Mouse (Mus musculus) macrophage (primary cell): ENCODE measurements around the gene Smarca4. TPM values are rescaled to one million over a fixed set of nuclear protein-coding genes. Genes with fewer than 3 reads are reported as not detected.

ENCODE experiments used
- H3K27ac ChIP-seq: fragments of 350-480 bp; formaldehyde crosslinking; 2 replicates; pipeline ENCODE4 v1.9.0; 2021
- H3K36me3 ChIP-seq: fragments of 350-480 bp; formaldehyde crosslinking; 2 replicates; pipeline ENCODE4 v1.9.0; 2021; ENCODE audit errors: inconsistent target
- H3K4me3 ChIP-seq: fragments of 350-480 bp; formaldehyde crosslinking; 2 replicates; pipeline ENCODE4 v1.9.0; 2021; ENCODE audit errors: inconsistent target
- H3K79me2 ChIP-seq: fragments of 350-480 bp; formaldehyde crosslinking; 2 replicates; pipeline ENCODE4 v1.9.0; 2021; ENCODE audit errors: inconsistent target
- WGBS: methylation state at CpG from one replicate; pipeline ENCODE4 v1.1.7; 2026; ENCODE audit warnings: inconsistent platforms; ENCODE audit not compliant: missing documents; 5-methylcytosine and 5-hydroxymethylcytosine counted together
- polyA plus RNA-seq: library from polyadenylated mRNA; stranded (reverse); fragments of 250-400 nt; gene quantifications from 3 replicates; pipeline ENCODE4 v1.2.4, GENCODE M21; 2018; ENCODE audit warnings: inconsistent platforms

The Smarca4 gene
- polyA plus RNA-seq, 1 experiment from 2014 or later: 76.6 TPM

- 74% methylated on average over 6 of the region's 6 CpGs for WGBS
- Histone ChIP-seq H3K36me3 (peaks cover 29% of the 10 kb centered on the region), H3K27ac (no peak overlapping the region), H3K4me3 (no peak overlapping the region), H3K79me2 (no peaks in the 10 kb centered on the region)
These were observed 135.4 kb downstream of the Smarca4 start for GRCm38 (mm10) chr9:21751347-21751746.

DNA sequence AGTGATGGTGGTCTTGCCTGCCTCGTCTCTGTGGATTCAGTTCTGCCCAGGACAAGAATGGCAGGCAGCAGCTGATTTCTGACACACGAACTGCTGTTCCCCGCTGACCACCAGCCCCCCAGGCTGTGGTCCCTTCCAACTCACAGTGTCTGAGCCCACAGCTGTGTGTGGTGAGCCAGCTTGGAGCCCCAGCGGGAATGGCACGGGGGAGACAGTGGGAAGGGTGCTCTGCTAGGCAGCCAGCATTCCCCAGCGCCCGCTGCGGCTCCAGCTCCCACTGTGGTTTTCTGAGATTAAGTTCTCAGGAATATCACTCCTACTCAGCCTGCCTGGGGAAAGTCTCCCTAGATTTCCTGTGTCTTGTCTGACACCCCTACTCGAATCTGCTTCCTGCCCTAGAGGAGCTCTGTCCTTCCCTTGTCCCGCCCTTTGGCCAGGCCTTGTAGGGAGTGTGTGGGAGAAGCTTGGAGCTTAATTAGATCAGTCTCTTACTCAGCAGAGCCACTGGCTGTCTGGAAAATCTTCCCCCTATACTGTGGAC lies 136.4 kb downstream of the Smarca4 start:
- H3K79me2 ChIP-seq: no peaks in the 10 kb centered on the region
- peaks cover 20% of the 10 kb centered on the region; the same call in 1 of the 2 replicates for H3K36me3 ChIP-seq
- no peak overlapping the region for H3K4me3 ChIP-seq
- 94% methylated on average over 10 of the region's 10 CpGs for WGBS
- H3K27ac ChIP-seq: no peak overlapping the region

Other genes starting within 250 kb of the Smarca4 start
- gene Ilf3, start 248.3 kb upstream of the Smarca4 start, polyA plus RNA-seq: 35.3 to 40.5 TPM (median 35.7 TPM) in 3 replicates
- 6.1 to 12.6 TPM (median 9.4 TPM) in 3 replicates for gene Qtrt1, start 204.3 kb upstream of the Smarca4 start, polyA plus RNA-seq
- 101 to 145 TPM (median 112 TPM) in 3 replicates for gene Dnm2, start 191.3 kb upstream of the Smarca4 start, polyA plus RNA-seq
- gene Tmed1, start 105.9 kb upstream of the Smarca4 start, polyA plus RNA-seq: 5.5 to 16.0 TPM (median 11.8 TPM) in 3 replicates
- gene AB124611, start 90.0 kb upstream of the Smarca4 start, polyA plus RNA-seq: 88.5 to 191 TPM (median 116 TPM) in 3 replicates
- 14.6 to 27.6 TPM (median 25.0 TPM) in 3 replicates for gene Carm1, start 69.3 kb upstream of the Smarca4 start, polyA plus RNA-seq
- gene Timm29, start 23.4 kb upstream of the Smarca4 start, polyA plus RNA-seq: 15.8 to 21.9 TPM (median 21.2 TPM) in 3 replicates
- gene Yipf2, start 23.3 kb upstream of the Smarca4 start, polyA plus RNA-seq: 6.9 to 12.2 TPM (median 7.4 TPM) in 3 replicates
- 29.9 to 80.2 TPM (median 62.2 TPM) in 3 replicates for gene Ldlr, start 107.3 kb downstream of the Smarca4 start, polyA plus RNA-seq
- 0.45 to 5.8 TPM (median 3.0 TPM) in 3 replicates for gene Spc24, start 144.1 kb downstream of the Smarca4 start, polyA plus RNA-seq
- 5.1 to 8.4 TPM (median 5.6 TPM) in 3 replicates for gene Kank2, start 182.6 kb downstream of the Smarca4 start, polyA plus RNA-seq
- not detected in 3 replicates for gene Angptl8, start 219.3 kb downstream of the Smarca4 start, polyA plus RNA-seq
- gene Dock6, start 236.5 kb downstream of the Smarca4 start, polyA plus RNA-seq: 1.8 to 4.1 TPM (median 3.4 TPM) in 3 replicates